Mouse (Mus musculus): Measurements from ENCODE around the gene Trpm2. TPM values are rescaled to one million over a fixed set of nuclear protein-coding genes. Genes with fewer than 3 reads are reported as not detected.

Trpm2 gene
- under 1 TPM; 0.04 to 0.35 TPM for polyA plus RNA-seq (2012; fragmentation: generic; extraction: Trizol)

DNA sequence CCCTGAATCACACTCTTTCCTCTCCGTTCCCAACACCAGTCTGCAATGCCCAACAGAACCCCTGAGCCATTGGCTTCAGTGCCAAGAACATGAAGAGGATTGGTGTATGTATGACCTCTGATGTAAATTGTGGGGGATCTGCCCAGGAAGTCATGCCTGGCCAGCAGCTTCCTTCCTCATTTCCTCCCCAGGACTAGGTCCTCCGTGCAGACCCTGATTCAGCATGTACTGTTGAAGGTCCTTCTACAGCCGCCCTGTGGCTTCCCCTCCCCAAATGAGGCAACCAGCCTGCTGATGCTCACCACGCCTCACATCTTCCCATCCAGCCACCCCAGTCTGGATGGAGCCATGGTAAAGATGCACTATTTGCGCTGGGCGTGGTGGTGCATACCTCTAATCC, at the start of gene Trpm2:
Gene Trpm2, minus strand, starts transcription at position 83 of the 400 bp plus-strand sequence.

DNA sequence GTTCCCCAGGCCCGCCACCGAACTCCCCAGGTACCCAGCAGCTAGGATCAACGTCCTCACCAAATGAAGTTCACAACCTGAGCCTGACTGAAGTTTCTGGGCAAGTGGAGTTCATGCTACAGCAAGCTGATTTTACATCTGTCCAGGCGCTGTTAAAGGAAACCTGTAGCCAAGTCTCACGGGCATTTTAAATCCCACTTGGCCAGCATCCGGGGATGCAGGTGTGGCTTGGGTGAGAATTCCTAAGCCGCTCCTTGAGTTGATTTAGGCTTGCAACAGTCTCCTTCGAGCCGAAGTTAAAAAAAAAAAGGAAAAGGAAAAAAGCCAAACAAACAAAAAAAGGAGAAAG, 39.6 kb upstream of the Trpm2 start, which contains the start of gene Pfkl:
Gene Pfkl, minus strand, starts transcription at position 139 of the 349 bp plus-strand sequence.

DNA sequence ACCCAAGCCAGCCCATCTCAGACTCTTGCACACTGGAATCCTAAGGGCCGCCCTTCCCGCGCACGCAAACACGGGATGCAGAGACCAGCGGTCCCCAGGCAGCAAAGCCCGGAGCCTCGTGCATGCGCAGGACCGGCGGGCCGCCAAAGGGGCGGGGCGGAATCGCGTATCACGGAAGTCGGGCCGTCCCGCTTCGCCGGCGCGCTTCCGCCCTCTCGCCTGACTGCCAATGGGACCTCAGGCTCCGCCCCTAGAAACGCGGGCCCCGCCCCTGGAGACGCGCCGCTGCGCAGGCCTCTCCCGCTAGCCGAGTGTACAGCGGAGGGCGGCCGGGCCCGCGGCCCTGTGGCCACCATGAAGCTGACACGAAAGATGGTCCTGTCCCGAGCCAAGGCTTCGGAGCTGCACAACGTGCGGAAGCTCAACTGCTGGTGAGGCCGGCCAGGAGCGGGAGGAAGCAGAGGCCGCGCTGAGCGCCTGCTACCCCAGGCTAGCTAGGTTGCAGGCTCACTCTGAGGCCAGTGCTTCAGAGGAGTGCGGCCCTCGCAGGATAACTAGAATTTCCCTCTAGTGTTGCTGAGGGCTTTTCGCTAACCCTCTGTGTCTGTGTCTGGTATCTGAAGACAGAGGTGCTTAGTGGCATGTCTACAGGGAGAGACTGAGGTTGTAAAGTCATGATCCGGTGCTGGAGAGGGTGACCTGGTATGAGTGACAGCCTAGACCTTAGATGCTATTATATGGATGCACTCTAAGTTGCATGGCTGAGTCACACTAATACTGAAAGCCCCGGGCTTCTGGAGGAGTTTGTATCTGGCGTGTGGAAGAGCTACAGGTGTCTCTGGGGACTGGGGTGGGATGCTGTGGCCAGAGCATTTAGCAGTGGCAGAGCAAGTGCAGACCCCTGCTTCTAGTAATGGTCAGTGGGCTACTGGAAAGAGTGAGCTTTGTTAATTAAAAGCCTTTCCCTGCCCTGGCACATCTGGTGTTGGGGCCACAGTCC, 8.3 kb upstream of the Trpm2 start, which contains the start of gene 1810043G02Rik:
Gene 1810043G02Rik, plus strand, starts transcription at position 174 of the 1,000 bp plus-strand sequence.

DNA sequence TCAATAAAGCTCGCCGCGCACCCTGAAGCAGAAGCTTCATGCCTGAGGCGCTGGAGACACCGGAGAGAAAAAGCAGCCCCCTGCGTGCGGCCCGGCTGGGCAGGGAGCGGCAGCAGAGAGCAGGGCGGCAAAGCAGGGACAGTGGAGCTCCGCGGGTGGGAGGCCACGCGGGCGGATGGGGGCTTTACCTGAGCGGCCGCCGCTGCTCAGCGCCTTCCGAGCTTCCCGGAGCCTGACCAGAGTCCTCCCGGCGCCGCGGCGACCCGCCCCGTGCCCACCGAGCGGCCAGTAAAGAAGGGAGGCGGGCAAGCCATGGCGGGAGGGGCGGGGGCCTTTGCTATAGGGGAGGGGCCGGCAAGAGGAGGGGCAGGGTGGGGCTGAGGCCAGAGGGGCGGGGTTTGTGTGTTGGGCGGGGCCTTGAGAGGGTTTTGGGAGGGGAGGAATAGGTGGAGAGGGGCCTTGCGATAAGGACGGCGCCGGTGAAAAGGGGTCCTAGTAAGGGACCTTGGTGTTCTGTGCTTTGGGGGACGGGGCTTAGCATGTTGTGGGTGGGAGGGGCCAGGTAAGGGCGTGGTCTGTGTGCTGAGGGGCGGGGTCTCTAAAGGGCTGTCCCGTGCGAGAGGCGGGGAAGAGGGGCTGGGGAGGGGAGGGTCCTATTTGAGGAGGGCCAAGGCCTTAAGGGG, 68.0 kb downstream of the Trpm2 start, which contains the start of gene Lrrc3:
Gene Lrrc3, minus strand, starts transcription at position 326 of the 683 bp plus-strand sequence.

DNA sequence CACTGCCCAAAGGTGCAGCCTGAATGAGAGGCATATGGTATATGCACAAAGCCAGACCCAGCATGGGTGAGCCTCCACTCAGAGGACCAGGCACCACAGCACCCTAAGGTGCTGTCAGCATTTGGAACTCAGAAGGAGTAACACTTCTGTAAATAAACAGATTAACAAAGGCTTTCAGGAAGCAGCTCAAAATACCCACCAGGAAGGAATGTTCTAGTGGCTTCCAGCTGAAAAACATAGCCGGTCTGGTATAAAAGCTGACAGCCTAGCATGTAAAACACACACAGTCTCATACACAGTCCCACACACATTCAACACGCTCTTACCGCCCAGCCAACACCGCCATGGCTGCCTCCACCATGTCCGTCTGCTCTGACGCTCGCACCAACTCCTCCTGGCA, 108.7 kb downstream of the Trpm2 start, which contains the start of gene Gm3285:
Gene Gm3285, plus strand, starts transcription at position 301 of the 400 bp plus-strand sequence.

Other genes starting within 250 kb of the Trpm2 start
- gene Krtap12-1, start 250.0 kb downstream of the Trpm2 start, polyA plus RNA-seq (2012; fragmentation: generic; extraction: Trizol) = not detected
- gene Gm10100, start 244.1 kb downstream of the Trpm2 start, polyA plus RNA-seq (2012; fragmentation: generic; extraction: Trizol) = not detected
- not detected for gene Gm18596, start 227.9 kb downstream of the Trpm2 start, polyA plus RNA-seq (2012; fragmentation: generic; extraction: Trizol)
- not detected for gene Gm9736, start 219.2 kb downstream of the Trpm2 start, polyA plus RNA-seq (2012; fragmentation: generic; extraction: Trizol)
- not detected for gene Gm3233, start 210.9 kb downstream of the Trpm2 start, polyA plus RNA-seq (2012; fragmentation: generic; extraction: Trizol)
- not detected for gene Gm3238, start 199.2 kb downstream of the Trpm2 start, polyA plus RNA-seq (2012; fragmentation: generic; extraction: Trizol)
- not detected for gene Gm7138, start 193.6 kb downstream of the Trpm2 start, polyA plus RNA-seq (2012; fragmentation: generic; extraction: Trizol)
- not detected for gene Gm3250, start 188.0 kb downstream of the Trpm2 start, polyA plus RNA-seq (2012; fragmentation: generic; extraction: Trizol)
- gene Gm7137, start 182.4 kb downstream of the Trpm2 start, polyA plus RNA-seq (2012; fragmentation: generic; extraction: Trizol) = not detected
- not detected for gene Gm9639, start 175.5 kb downstream of the Trpm2 start, polyA plus RNA-seq (2012; fragmentation: generic; extraction: Trizol)
- not detected for gene Gm19668, start 171.4 kb downstream of the Trpm2 start, polyA plus RNA-seq (2012; fragmentation: generic; extraction: Trizol)
- gene Gm9507, start 158.7 kb downstream of the Trpm2 start, polyA plus RNA-seq (2012; fragmentation: generic; extraction: Trizol) = not detected
- not detected for gene Gm2696, start 155.9 kb downstream of the Trpm2 start, polyA plus RNA-seq (2012; fragmentation: generic; extraction: Trizol)
- not detected for gene Krtap10-4, start 143.5 kb downstream of the Trpm2 start, polyA plus RNA-seq (2012; fragmentation: generic; extraction: Trizol)
- gene Krtap10-10, start 134.6 kb downstream of the Trpm2 start, polyA plus RNA-seq (2012; fragmentation: generic; extraction: Trizol) = not detected
- not detected for gene Gm36176, start 123.8 kb downstream of the Trpm2 start, polyA plus RNA-seq (2012; fragmentation: generic; extraction: Trizol)
- gene Gm10318, start 117.7 kb downstream of the Trpm2 start, polyA plus RNA-seq (2012; fragmentation: generic; extraction: Trizol) = not detected
- not detected for gene Gm3285, start 108.6 kb downstream of the Trpm2 start, polyA plus RNA-seq (2012; fragmentation: generic; extraction: Trizol)
- gene Lrrc3, start 68.0 kb downstream of the Trpm2 start, polyA plus RNA-seq (2012; fragmentation: generic; extraction: Trizol) = not detected
- 10 to 100 TPM; 35.9 to 36.8 TPM for gene 1810043G02Rik, start 8.0 kb upstream of the Trpm2 start, polyA plus RNA-seq (2012; fragmentation: generic; extraction: Trizol)
- gene Pfkl, start 39.5 kb upstream of the Trpm2 start, polyA plus RNA-seq (2012; fragmentation: generic; extraction: Trizol) = 10 to 100 TPM; 46.2 to 73.2 TPM
- gene Dnmt3l, start 71.4 kb upstream of the Trpm2 start, polyA plus RNA-seq (2012; fragmentation: generic; extraction: Trizol) = not detected
- not detected for gene Aire, start 73.0 kb upstream of the Trpm2 start, polyA plus RNA-seq (2012; fragmentation: generic; extraction: Trizol)
- under 1 TPM in 1 of 2 experiments, not detected in 1; 0.02 TPM for gene Icosl, start 98.7 kb upstream of the Trpm2 start, polyA plus RNA-seq (2012; fragmentation: generic; extraction: Trizol)
- gene D10Jhu81e, start 199.2 kb upstream of the Trpm2 start, polyA plus RNA-seq (2012; fragmentation: generic; extraction: Trizol) = 100 to 1,000 TPM in 1 of 2 experiments, 10 to 100 TPM in 1; 34.4 to 113 TPM
- gene Pwp2, start 214.6 kb upstream of the Trpm2 start, polyA plus RNA-seq (2012; fragmentation: generic; extraction: Trizol) = 10 to 100 TPM; 11.8 to 17.0 TPM